Mouse (Mus musculus) CH12.LX (cell line): ENCODE results near the gene Coq7.

ENCODE experiments used
- CHD2 ChIP-seq: IDR thresholded peaks from 2 replicates; pipeline ENCODE4 v1.6.1; 2011; ENCODE audit warnings: low read length, improper control_type of control experiment
- EP300 ChIP-seq: IDR thresholded peaks from 2 replicates; pipeline ENCODE4 v1.6.1; 2011; ENCODE audit warnings: low read length, improper control_type of control experiment
- MAX ChIP-seq: IDR thresholded peaks from 2 replicates; pipeline ENCODE4 v1.6.1; 2011; ENCODE audit warnings: low read length, improper control_type of control experiment
- MAZ ChIP-seq: IDR thresholded peaks from 2 replicates; pipeline ENCODE4 v1.6.1; 2012; ENCODE audit warnings: low read depth, mild to moderate bottlenecking, inconsistent platforms, low read length, improper control_type of control experiment, moderate library complexity
- POLR2A ChIP-seq: IDR thresholded peaks from 2 replicates; pipeline ENCODE4 v1.6.1; 2011; ENCODE audit warnings: low read depth, mild to moderate bottlenecking, improper control_type of control experiment, low read length
- RCOR1 ChIP-seq: conservative IDR thresholded peaks from 2 replicates; pipeline ENCODE4 v1.6.1; 2012; ENCODE audit warnings: low read depth, mild to moderate bottlenecking, inconsistent platforms, low read length, improper control_type of control experiment
- SIN3A ChIP-seq: IDR thresholded peaks from 2 replicates; pipeline ENCODE4 v1.6.1; 2012; ENCODE audit warnings: low read length, improper control_type of control experiment, inconsistent platforms

DNA sequence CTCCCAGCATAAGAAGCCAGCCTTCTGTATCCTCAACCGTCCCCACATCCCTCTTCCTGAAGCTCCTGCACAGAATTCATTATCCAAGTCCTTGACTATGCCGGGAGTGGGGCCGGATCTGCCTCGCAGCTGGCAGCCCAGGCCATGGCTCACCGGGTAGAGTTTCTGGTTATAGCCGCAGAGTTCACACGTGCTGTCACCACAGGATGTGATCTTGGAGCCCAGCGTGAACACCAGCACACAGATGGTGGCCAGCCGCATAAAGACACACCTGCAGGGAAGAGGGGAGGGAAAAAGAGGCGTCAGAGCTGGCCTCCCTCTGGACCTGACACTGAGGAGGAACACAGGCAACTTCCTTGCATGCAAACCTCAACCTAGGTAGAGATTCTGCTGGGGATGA, 14.3 kb upstream of the Coq7 start:
- no peak for TF ChIP-seq MAZ
- no peak for TF ChIP-seq MAX
- no peak for TF ChIP-seq POLR2A
- TF ChIP-seq CHD2, result no peak
- TF ChIP-seq EP300, result no peak
- no peak for TF ChIP-seq RCOR1
- TF ChIP-seq SIN3A, result no peak
